Mouse (Mus musculus) cerebellum, adult 11-12 months (tissue): Measurements from ENCODE around the gene Dennd1a.

Experiments used
- DNase-seq: peaks from one replicate; pipeline ENCODE4 v3.0.0; 2022

Dennd1a gene

GRCm38 (mm10) chr2:38286733-38287551 lies at the start of gene Dennd1a:
Dennd1a (minus strand) TSS chr2:38287390.
- peak; percentile 83 for DNase-seq

DNA sequence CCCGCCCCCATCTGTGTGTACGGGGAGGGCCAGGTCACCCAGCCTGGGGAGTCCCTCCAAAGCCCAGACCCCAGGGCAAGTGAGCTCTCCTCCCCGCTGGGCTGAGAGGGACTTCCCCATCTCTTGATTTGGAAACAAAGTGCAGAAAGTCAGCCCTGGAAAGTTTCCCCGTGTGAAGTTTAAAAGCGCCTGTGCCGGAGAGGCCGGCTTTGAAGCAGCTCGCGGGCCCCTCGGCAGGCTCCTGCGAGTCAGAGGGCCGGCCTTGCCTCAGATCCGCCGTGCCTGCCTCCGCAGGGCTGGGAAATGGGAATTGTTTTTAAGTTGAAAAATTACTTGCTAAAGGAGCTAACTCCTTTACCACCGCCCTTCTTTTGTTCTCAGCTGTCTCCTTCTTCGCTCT lies 49.4 kb upstream of the Dennd1a start:
- DNase-seq: no peak

DNA sequence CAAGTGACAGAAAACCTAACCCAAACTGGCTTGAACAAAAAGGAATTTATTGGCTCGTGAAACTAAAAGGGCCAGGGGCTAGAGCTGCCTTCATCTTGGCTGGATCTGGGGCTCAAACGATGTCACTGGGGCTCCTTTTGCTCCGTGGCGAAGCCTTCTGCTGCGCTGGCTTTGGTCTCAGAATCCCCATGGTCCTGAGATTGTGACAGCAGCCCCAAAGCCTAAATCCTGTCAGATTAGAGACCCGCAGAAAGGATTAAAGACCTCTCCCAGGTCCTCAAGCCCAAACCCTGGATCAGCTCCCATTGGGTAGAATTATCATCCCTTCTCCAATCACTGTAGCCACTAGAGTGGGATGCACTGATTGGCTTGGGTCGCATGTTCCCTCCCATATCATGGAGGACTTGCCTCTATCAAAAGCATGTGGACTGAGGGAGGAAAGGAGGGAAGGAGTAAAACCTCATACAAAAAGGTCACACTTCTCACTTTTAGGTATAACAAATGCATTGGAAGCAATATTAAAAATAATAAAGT lies 46.5 kb upstream of the Dennd1a start:
- no peak for DNase-seq

GRCm38 (mm10) chr2:38326671-38327070 lies 39.5 kb upstream of the Dennd1a start:
- DNase-seq: no peak

DNA sequence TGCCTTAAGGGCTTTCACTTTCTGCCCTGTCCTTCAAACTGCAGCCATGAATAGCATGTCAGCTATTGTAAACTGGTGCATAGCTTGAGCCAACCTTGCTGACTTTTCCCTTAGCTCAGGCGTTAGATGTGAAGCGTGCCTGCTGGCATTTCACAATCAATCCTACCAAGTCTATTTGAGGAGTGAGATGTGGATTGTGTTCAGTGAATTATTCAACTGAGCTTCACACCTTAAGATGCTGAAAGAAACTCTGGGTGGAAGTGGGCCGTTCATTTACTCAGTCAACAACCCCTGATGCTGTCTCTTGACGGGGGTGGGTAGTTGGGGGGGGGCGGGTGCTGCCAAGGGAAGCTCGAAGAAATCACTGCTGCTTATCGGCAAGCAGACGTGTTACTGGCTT lies 36.2 kb upstream of the Dennd1a start:
- DNase-seq: no peak

DNA sequence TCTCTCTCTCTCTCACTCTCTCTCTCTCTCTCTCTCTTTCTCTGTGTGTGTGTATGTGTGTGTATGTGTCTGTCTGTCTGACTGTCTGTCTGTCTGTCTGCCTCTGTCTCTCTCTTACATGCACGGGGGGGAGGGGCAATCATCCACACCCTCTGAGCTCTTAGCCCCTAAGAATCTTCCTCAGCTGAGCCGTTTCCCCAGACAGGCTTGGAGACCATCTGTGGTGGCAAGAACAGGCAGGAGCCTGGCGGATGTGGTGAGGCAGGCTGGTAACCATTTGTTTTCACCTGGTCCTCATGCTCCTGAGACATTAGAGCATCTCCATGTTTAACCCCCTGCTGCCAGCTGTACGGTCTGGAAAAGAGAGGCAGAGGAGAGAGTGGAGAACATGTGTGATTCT lies 33.7 kb upstream of the Dennd1a start:
- DNase-seq: no peak

- DNase-seq: no peak
These were observed 31.9 kb upstream of the Dennd1a start for GRCm38 (mm10) chr2:38319086-38319485.

- DNase-seq: no peak
These were observed 26.2 kb upstream of the Dennd1a start for GRCm38 (mm10) chr2:38313399-38313798.

- DNase-seq: no peak
These were observed 25.7 kb upstream of the Dennd1a start for GRCm38 (mm10) chr2:38312921-38313320.

DNA sequence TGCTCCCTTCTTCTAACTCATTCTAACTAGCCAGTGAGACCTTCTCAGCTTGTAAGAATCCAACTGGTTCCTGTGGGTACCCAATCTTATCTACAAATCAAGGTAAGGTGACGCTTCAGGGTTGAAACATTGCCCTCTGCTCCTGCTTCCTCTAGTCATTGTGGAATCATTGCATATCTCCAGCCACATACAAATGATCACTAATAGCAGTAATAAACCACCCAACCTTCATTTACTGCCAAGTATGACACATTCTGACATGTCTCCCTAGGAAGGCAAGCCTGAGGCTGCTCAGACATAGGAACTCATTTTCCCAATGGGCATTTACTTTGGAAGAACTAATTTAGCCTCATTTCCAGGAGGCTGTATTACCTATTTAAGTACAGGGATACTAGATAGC lies 18.0 kb upstream of the Dennd1a start:
- no peak for DNase-seq

DNA sequence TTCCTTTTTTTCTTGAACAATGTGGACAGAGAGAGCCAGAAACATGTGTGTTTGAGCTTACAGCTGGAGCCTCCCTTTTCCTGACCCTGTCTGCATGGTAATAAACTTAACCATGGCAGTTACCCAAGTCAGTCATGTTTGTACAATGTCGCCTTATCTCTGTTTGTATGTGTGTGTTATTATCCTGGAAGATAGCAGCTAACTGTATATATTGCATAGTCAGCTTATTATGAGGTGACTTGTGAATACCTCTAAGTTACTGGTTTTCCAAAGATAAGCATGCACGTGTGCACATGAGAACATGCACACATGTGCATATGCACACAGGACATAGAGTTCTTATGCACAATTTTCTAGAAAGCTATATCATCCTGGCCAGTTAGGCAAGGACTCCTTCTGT lies 13.8 kb upstream of the Dennd1a start:
- no peak for DNase-seq

DNA sequence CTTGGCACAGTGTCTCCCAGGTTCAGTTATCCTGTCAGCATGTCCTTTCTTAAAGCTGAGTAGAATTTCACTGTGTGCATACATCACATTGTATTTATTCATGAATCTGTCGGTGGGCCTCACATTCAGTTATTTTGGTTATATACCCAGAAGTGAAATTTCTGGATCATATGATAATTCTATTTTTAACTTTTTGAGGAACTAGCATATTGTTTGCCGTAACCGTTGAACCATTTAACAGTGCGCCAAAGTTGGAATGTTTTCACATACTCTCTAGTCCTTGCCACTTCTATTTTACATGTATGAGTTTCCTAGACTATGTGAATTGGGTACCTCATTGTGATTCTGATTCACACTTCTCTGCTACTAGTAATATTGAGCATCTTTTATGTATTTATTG lies 8.7 kb upstream of the Dennd1a start:
- no peak for DNase-seq

- DNase-seq: no peak
These were observed 4.3 kb upstream of the Dennd1a start for GRCm38 (mm10) chr2:38291526-38291925.

- DNase-seq: no peak
These were observed 1.0 kb upstream of the Dennd1a start for GRCm38 (mm10) chr2:38288226-38288625.

GRCm38 (mm10) chr2:38286433-38286732 lies 807 bp downstream of the Dennd1a start:
- no peak for DNase-seq

DNA sequence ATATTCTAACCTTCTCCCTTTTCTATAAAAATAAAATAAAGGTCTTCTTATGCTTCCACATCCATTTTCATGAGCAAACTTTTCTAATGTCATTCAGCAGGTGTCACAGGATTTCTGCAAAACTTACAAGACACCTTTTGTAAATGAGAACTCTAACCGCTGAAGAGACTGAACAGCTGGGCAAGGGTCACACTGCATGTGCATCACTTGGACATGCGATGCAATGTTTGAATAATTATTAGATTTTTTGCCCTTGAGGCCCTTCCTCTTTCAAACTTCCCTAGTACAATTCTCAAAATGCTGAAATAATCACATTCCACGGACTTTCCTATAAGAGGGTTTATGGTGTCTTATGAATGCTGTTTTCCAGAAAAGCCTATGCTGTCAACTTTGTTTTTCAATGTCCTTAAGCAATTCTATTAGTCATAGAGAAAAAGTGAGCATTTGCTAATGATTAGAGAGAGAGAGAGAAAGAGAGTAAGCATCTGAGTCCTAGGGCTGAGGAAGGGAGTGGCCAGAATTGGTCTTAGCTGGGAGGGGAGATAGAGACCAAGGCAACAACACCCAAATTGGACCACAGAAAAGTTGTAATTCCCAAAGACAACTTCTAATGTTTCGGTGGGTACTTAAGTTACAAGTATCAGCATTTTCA lies 1.3 kb downstream of the Dennd1a start:
- DNase-seq: no peak

- no peak for DNase-seq
These were observed 3.2 kb downstream of the Dennd1a start for GRCm38 (mm10) chr2:38283961-38284360.

DNA sequence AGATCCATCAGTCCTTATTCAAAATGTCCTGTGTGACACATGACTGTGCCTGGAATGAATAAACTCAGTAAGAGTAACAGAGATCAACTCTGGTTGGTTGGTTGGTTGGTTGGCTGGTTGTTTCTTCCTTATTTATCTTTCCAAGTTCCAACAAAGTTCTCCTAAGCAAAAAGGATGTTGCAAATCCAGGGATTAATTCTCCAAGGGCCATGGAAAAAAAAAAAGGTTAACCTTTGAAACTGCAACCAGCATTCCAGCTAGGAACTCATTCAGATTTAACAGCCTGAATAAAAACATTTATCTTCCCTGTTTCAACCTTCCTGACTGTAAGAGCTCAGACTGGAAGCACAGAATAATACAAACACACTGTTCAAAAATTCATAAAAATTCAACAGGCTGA lies 6.8 kb downstream of the Dennd1a start:
- DNase-seq: no peak

GRCm38 (mm10) chr2:38274973-38275372 lies 12.2 kb downstream of the Dennd1a start:
- DNase-seq: no peak

DNA sequence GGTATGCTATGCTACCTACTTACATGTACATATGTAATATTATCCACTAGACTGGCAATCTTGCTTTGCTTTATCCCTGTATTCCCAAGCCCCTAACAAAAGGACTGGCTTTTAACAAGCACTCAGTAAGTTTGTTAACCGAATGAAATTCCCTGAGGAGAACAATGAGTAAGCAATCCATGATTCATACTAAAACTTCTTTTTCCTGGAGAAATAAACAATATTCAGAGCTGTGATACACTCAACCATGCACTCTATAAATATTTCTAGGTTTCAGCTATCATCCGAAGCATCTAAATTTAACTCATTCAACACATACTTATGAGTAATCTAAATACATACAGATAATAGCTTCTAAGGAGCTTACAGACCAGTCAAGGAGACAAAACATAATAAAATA lies 23.5 kb downstream of the Dennd1a start:
- DNase-seq: no peak

DNA sequence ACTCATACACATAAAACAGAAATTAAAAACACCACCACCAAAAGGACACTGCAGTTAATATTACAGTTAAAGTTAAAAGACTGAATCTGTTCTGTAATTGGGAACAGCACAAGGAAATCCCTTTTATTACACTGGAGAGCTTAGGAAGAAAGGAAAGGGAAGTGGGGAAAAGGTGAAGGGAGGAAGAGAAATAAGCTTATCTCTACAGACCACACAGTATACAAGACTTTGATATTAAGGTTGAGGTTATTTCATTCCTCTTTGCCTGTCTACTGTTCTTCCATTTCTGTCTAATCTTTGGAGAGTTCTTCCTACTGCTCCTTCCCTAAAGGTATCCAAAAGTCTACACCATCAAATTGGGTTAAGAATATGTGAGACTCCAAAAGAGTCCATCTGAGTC lies 28.1 kb downstream of the Dennd1a start:
- no peak for DNase-seq

DNA sequence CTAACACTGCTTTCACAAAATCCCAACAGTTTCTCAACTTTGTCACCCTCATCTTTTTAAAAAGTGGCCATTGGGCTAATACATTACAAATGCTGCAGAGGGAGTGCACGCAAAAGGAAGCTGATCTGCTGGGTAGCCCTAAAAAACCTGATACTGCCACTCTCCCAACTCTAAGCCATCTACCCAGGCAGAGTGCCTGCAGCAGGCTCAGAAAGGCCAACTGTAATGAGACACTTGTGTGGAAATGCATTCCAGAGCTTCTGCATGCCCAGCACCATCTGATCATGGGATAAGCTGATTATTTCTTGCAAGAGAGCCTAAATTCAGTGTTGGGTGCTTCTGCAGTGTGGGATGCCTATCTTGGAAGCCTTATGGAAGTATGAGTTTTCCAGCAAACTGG lies 49.6 kb downstream of the Dennd1a start:
- DNase-seq: no peak

GRCm38 (mm10) chr2:38235593-38235992 lies 51.6 kb downstream of the Dennd1a start:
- DNase-seq: no peak

DNA sequence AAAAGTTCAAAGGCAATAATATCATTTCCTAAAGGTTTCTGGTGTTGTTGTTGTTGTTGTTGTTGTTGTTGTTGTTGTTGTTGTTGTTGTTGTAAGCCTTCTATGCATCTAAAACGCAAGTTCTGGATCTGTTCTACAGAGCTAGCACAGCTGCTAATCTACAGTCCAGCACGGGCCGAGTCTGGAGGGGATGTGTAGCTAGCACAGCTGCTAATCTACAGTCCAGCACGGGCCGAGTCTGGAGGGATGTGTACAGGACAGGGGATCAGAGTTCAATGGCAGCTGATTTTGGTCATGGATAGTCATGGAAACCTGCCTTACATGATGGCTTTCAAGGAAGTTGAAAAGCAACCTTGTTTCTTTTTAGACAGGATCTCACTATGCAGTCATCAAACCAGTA lies 57.3 kb downstream of the Dennd1a start:
- DNase-seq: no peak

GRCm38 (mm10) chr2:38223759-38224158 lies 63.4 kb downstream of the Dennd1a start:
- no peak for DNase-seq
